Mouse (Mus musculus): Measurements from ENCODE around the gene Hoxc11. TPM values are rescaled to one million over a fixed set of nuclear protein-coding genes. Genes with fewer than 3 reads are reported as not detected.
A peak's percentile ranks its signal among the peaks of the same experiment; 100 is the strongest.

The Hoxc11 gene
- total RNA-seq (2021): not detected

DNA sequence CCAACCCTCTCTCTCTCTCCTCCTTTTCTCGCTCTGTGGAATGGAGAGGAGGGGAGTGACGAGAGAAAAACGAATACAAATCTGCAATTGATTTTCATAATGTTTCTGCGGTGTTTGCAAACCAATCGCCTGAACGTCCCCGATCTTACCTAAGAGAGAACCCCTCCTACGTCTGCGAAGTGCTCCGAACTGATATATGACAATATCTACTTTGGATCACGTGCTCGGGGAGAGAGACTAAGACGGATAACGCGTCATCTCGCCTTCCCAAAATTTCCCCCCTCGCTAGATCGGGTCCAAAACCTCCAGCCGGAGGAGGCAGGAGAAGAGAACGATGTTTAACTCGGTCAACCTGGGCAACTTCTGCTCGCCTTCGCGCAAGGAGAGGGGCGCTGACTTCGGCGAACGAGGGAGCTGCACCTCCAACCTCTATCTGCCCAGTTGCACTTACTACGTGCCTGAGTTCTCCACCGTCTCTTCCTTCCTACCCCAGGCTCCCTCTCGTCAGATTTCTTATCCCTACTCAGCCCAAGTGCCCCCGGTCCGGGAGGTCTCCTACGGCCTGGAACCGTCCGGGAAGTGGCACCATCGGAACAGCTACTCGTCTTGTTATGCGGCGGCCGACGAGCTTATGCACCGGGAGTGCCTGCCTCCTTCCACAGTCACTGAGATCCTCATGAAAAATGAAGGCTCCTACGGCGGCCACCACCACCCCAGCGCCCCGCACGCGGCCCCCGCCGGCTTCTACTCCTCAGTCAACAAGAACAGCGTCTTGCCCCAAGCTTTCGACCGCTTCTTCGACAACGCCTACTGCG is at the start of gene Hoxc11:
Gene Hoxc11 (plus strand): TSS at position 236 of the 815 bp plus-strand sequence.
- intact Hi-C loops (cut with DNase I): loop anchor here (10.0 kb wide), 1 partner anchor 260 kb away; no protein-coding TSS in a partner anchor

DNA sequence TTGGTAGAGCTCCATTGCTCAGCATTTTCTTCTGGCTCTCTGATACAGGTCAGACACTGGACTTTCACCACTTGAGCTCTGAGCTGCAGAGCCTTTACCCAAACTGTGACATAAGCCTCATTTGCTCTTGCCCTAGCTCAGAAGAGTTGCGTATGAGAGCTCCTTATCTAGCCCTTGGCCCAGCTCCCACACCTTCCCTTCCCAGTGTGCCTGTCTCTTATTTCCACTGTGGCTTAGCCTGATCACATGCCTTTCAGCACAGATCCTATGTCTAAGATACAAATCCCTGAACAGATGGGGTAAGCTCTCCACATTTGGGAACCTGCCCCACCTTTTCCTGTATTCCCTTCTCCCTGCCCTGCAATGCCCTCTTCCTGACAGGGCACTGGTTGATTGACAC is 49.3 kb upstream of the Hoxc11 start:
- intact Hi-C loops (cut with DNase I): no loop called here
- DNase-seq (ENCODE audit: low spot score): no peak

More for the DNA sequence above, at the start of gene Hoxc11:
- no peak for DNase-seq (ENCODE audit: low spot score)

DNA sequence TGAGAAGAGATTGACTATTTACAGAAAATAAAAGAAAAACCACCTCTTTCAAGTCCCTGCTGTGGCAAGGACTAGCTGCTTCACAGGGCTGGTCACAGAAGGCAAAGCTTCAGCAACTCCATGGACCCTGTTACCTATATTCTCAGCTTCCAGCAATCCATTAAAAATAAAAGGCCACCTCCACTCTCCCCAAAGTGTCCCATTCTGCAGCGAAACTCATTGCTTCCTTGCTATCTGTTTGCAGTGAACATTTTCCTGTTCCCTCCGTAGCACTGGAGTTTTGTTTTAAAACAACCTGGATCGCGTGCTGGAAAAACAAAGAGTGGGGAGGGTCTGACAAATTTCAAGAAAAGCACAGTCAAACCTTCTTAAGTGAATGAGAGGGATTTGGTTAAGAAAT is 44.7 kb upstream of the Hoxc11 start:
- intact Hi-C loops (cut with DNase I): no loop called here
- DNase-seq (ENCODE audit: low spot score): no peak

DNA sequence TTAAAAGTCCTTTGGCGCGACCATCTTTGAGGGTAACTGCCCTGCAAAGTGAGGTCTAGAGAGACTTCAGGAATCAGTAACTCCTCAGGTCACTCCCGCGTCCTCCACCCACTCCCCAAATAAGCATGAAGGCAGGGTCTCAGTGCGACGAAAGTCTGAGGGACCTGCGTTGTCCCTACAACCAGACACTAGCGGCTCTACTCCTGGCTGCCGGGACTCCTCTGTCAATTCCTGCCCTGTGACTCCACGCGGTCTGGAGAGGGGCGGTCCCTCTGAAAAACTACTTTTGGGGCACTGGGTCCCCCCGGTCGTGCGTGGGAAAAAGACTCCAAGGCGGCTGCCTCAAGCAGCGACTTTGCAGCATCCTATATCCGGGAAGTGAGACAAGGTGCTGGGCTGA is 44.2 kb upstream of the Hoxc11 start:
- no peak for DNase-seq (ENCODE audit: low spot score)
- intact Hi-C loops (cut with DNase I): no loop called here

DNA sequence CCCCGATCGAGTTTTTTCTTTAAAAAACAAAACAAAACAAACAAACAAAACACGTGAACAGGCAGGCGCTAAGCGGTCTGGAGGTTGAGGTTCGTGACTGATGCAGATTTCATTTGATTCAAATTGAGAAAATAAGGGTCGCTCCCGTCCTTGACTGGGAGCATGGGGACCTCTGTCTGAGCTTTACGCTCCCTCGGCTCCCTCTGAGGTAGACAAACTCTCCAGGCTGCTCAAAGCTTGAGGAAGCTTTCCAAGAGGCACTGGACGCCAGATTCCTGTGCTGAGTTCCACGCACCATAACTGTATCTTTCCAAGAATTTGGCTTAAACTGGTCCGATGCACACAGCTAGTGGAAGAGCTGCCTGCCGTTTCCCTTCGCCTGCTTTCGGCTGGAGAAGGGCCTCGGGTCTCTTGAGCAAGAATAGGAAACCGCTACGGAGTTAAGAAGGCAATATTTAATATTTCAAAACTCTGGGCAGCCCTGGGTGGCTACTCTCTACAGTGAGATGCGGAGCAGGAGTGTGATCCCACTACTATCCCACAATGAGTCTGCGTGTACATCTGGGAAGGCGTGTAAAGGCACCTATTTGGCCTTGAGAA is 43.6 kb upstream of the Hoxc11 start:
- DNase-seq (ENCODE audit: low spot score): no peak
- intact Hi-C loops (cut with DNase I): no loop called here

DNA sequence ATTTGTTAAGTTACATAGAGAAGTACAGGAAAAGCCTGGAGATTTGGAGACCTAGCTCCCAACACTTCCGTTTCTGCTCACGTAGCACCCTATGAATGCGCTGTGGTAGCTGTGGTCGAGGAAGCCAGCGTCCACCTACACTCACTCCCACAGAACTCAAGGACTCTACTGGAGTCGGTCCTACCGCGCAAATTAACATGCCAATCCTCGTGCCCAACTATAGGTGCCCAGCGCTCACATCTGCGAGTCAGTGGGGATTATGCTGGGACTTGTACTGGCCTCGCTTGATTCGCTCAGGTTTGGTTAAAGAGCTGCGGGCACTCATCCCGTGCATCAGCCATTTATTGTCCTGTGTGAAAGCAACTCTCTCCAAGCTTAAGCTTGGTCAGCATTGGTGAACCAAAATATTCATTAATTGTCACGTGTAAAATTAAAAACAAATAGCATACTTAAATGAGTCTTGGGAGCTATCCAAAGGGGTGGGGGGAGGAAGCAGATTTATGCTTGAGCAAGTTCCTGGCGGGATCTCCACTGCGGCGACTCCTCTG is 41.1 kb upstream of the Hoxc11 start:
- no peak for DNase-seq (ENCODE audit: low spot score)
- intact Hi-C loops (cut with DNase I): no loop called here

DNA sequence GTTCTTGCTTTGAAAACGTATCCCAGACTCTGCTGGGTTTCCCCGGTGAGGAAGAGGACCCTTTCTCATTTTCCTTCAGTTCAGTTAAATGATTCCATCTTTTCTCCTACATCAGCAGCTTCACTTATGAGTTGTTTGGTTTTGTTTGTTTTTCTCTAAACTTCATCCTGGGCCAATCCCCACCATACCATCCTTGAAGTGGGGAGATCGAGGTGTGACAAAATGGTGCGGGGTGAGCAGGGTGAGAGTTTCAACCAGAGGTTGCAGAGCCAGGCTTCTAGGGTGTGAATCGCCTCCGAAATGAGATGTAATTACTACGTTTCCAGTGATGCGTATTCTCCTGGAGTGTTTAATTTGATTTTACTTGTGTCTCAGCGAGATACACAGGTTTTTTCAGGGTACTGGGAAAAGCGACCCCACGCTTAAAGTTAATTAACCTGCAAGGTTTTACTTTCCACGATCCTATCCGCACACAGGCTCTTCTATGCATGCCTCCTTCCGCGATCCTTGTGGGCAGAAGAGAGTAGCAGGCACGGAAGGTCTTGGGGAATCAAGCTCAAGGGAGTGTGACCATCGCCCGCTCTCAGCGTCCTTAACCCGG is 36.2 kb upstream of the Hoxc11 start:
- intact Hi-C loops (cut with DNase I): no loop called here
- DNase-seq (ENCODE audit: low spot score): no peak

DNA sequence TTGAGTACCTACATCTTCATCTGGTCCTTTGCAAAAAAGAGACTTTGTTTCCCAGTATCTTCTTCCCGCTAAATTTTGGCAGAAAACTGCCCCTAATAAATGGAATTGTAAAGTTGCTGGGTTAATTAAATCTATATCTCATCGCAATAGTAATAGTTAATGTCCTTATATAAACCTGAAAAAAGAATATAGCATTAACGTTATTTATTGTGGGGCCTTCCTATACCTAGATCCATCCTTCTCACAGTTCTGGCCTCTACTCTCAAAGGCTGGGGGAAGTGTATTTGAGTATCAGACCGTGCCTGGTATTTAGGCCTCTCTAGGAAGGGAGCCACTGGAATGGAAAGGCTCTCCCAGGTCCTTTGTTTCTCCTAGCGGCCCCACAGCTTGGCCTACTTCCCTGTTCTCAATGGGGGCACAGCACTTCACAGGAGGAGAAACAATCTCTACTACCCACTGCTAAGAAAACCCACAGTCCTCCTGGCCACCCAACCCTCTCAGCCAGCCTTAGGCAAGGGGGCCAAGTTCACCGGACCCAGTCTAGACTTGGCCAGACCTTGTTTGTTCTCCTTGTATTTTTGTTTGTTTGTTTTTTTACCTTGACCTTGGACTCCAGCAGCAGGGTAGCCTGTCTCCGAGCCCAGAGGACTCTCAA is 35.5 kb upstream of the Hoxc11 start:
- intact Hi-C loops (cut with DNase I): no loop called here
- no peak for DNase-seq (ENCODE audit: low spot score)

DNA sequence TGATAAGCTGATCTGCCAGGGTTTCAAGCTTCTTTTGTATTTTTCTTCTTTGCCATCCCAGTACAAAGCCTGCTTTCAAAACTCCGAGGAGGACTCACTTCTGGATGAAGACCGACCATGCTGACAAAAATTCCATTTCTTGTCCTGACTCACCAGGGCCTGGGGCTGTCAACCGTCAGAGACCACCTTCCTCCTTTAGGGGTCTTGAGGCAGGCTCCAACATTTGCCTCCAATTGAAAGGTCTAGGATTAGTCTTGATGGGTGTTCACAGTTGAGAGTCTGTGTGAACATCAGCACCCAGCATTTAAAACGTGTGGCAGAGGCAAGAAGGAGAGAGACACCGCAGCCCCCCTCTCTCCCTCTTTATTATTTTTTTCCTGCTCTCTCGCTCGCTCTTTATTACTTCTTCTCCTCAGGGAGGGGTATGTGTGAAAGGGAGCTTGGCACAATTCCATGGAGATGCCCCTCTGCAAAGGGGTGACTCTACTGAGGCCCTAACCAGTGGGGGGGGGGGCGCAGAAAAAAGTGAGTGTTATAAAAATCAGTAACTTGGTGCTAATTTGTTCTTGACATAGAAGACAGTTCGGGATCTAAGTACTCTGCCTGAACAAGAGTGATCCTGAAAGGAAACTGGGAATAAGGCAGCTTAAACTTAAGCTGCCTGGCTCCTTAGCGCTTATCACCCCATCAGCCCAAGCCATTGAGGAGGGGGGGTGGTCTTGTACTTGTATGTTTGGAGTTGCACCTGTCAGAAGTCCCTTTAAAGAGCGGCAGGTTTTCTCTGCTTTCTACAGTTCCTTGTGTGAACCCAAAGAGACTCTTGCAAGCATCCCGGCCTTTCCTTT is 34.7 kb upstream of the Hoxc11 start:
- no peak for DNase-seq (ENCODE audit: low spot score)
- intact Hi-C loops (cut with DNase I): no loop called here

DNA sequence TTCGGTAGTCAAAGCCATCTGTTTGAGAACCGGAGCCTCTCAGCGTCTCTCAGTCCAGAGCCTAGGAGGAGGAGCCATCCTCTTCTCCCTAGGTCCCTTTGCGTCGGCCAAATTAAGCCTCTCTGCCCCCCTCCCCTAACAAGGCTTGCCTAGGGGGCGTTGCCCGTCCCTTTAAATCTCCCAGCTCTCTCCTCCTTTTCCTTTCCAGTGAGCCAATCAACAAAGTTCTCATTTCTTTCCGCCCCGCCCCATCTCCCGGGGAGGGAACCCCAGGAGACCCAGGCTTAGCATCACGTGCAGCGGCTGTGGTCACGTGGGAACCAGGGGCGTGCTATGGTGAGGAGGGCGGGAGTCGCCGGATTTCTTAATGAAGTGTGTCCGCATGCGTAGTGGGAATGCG is 33.6 kb upstream of the Hoxc11 start:
- DNase-seq (ENCODE audit: low spot score): peak; percentile 6
- intact Hi-C loops (cut with DNase I): no loop called here

DNA sequence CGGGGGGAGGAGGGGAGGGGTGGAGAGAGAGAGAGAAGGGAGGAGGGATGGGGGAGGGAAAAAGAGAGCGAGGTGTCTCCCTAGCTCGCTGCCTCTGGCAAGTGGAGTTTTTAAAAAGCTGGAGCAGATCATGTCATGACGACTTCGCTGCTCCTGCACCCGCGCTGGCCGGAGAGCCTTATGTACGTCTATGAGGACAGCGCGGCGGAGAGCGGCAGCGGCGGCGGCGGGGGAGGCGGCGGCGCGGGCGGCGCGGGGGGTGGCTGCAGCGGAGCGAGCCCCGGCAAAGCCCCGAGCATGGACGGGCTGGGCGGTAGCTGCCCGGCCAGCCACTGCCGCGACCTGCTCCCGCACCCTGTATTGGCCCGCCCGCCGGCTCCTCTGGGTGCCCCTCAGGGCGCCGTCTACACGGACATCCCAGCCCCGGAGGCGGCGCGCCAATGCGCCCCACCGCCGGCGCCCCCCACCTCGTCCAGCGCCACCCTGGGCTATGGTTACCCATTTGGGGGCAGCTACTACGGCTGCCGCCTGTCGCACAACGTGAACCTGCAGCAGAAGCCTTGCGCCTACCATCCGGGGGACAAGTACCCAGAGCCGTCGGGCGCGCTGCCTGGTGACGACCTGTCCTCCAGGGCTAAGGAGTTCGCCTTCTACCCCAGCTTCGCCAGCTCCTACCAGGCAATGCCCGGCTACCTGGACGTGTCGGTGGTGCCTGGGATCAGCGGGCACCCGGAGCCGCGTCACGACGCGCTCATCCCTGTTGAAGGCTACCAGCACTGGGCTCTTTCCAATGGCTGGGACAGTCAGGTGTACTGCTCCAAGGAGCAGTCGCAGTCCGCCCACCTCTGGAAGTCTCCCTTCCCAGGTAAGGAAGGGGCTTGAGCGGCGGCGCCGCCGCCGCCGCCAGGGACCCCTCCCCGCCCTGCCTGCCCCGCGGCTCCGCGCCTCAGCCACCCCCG is 32.9 kb upstream of the Hoxc11 start, which contains the start of gene Hoxc13:
Gene Hoxc13 (plus strand): TSS at position 51 of the 959 bp plus-strand sequence.
- intact Hi-C loops (cut with DNase I): no loop called here
- DNase-seq (ENCODE audit: low spot score): no peak

DNA sequence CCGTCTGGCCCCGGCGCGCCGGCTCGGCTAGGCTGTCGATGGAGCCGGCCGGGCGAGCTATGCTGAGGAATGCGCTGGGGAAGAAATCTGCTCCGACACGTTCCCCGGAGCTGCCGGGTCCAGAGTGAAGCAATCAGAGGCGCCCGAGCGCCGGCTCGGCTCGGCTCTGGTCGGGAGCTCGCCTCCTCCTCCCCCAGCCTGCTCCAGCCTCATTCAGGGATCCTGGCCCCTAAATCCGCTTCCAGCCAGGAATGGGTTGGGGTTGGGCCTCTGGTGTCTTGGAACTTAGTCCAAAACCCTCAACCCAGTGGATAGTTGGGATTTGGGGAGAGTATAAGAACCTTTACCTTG is 32.2 kb upstream of the Hoxc11 start:
- intact Hi-C loops (cut with DNase I): no loop called here
- no peak for DNase-seq (ENCODE audit: low spot score)

DNA sequence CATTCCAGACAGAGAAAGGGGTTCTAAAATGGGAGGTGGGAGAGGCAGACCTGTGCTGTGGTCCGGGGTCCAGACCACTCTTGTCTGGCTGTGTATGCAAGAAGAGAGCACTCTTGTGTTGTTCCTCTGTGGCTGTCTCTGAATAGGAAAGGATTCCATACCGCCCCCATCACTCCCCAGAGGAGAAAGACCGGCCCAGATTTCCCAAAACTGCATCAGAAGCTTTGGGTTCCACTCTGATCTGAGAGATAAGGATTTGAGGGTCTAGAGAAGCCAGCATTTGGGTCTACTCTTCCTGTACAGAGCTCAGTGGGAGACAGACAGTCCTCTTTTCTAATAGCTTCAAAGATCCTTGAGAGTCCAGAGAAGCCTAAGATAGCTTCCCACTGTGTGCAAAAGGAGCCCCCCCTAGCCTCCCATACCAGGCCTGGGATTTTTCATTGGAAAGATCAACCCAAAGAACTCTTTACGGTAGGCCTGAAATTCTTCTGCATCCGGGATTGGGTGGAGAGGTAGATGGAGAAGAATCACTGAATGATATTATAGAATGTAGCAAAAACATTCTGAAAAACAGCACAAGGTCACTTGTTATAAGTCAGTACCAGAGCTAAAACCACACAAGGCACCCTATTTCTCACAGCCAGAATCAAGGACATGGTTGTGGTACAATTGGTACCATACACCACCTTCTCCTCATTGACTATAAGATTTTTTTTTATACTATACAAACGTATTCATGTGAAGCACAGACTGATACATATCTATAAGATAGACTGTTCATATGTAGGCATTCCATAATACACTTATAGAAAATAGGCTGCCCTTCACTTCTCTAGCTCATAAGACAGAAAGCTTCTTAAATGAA is 31.4 kb upstream of the Hoxc11 start:
- DNase-seq (ENCODE audit: low spot score): no peak
- intact Hi-C loops (cut with DNase I): no loop called here

DNA sequence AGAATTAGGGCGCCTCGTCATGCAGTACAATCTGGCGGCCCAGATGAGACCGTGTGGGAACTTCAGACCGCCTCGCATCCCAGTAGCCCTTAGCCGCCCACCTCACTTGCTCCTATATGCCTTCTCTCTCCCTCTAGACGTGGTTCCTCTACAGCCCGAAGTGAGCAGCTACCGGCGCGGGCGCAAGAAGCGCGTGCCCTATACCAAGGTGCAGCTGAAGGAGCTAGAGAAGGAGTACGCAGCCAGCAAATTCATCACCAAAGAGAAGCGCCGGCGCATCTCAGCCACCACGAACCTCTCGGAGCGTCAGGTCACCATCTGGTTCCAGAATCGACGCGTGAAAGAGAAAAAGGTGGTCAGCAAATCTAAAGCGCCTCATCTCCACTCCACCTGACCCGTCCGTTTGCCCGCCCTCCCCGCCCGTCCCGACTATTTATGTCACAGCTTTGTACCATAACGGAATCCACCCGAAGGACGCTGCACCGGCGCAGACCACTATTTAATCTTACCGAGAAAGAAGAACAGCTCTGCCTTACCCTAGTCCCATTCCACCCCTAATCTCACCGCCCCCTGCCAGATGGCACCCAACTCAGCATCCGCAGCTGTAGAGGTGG is 27.1 kb upstream of the Hoxc11 start:
- DNase-seq (ENCODE audit: low spot score): no peak
- intact Hi-C loops (cut with DNase I): no loop called here

DNA sequence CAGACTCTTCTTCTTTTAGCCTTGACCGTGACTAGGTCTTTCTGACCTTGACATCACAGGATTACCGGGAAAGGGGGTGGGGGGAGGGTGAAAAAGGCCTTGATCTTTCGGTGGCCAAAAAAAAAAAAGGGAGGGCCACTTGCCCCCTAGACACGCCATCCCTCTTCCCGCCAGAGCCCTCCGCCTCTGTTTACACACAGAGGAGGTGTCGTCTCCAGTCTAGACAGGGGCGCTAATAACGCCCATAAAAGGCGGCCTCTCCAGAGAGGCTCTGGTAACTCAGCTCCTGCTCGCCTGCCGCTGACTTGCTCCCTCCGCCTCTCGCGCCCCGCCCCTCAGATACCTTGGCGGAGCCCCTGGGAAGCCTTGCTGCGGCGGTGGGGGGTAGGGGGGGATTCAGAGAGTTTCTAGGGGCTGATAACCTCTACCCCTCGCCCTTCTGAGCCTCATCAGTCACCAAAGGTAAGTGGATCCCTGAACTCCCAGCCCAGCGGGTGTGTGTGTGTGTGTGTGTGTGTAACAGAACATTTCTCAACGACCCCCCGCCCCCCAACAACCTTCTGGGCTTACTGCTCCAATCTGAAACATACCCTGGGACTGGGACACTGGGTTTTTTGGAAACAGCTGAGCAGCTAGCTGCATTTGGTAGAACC is 22.4 kb upstream of the Hoxc11 start:
- intact Hi-C loops (cut with DNase I): no loop called here
- no peak for DNase-seq (ENCODE audit: low spot score)

DNA sequence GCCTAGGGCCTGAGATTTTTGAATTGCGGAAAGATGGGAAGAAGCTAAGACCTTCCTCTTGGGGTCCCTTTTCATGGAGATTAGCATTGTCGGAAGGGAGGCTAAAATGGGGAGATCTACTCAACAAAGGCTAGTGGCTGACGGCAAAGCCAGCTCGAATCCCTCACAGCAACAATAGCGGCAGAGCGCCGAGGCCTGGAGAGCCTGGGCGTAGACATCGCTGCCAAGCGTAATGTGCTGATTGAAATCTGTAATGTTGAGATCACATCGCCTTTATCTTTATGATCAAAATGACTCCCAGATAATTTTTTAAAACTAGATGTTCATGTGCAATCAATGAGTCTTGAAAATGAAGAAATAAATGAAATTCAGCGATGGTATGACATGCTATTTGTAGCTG is 19.8 kb upstream of the Hoxc11 start:
- no peak for DNase-seq (ENCODE audit: low spot score)

DNA sequence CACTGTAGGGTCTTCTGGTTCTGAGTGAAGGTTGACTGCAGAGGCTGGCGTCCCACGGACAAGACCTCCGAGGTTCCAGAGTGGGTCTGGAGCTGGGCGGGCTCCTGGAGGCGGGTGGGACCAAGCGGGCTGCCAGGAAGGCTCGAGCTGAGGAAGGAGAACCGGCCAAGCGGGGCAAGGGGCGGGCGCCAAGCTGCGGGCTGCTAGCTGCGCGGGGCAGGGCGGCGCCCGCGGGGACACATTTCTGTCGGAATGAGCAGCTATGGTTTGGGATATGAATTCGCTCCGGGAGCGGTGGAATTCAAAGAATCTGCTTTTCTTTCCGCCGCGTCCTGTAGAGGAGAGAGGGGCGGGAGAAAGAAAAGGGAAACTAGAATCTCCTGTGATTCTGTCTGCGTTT is 19.3 kb upstream of the Hoxc11 start:
- DNase-seq (ENCODE audit: low spot score): no peak
- intact Hi-C loops (cut with DNase I): no loop called here

More for the DNA sequence above, 19.8 kb upstream of the Hoxc11 start:
- intact Hi-C loops (cut with DNase I): no loop called here

All from heart, postnatal 25 days (tissue).